Mouse (Mus musculus) pancreas, adult 10 weeks (tissue): ENCODE measurements around the gene Etv2. TPM values are rescaled to one million over a fixed set of nuclear protein-coding genes. Genes with fewer than 3 reads are reported as not detected.

Experiments
- polyA plus RNA-seq: library from polyadenylated mRNA; stranded (reverse); fragments of 350-450 nt; fragmentation: Illumina TruSeq; extraction: RNeasy Lipid Tissue Mini Kit (QIAGEN cat#74804); gene quantifications from one replicate; pipeline ENCODE4 v1.2.3, GENCODE M21; 2015; ENCODE audit warnings: low read depth, low replicate concordance; ENCODE audit not compliant: insufficient read depth

Gene Etv2
- polyA plus RNA-seq = not detected

DNA sequence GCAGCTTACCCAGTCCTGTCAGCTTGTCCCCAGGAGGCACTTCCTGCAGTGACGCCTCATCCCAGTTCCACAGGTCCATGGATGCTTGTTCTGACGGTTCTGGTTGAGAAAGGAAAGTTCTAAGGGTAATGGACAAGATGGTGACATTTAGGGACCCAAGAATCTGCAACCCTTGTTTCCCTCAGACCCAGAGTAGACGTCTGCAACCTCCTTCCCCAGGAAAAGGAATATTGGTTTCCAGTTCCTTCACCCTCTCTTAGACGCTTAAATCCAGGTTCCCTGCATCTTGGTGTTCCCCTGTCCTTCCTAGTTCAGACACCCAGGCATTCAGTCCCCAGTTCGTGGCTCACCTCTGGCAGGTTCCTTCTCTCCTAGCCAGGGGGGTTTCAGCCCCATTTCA lies at the start of gene Etv2:
TSS of gene Etv2 (minus strand) at position 101 of the 400 bp plus-strand sequence.

DNA sequence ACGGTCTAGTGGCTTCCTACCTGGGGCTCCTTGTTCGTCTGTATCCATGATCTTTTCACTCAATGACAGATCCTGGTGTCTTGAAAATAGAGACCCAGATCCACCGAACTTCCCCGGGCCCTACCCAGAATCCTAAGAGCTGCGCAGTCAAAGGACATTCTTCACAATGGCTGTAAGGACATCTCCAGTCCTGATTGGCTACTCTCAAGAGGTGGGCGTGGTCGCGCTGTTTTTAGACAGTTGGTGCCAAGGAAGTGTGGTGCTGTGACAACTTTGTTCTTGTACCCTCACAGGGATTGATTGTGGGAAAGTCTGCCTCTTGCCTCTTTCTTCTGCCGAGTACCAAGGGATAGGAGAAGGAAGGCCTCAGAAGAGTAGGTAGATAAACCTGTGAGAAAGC lies 35.8 kb upstream of the Etv2 start, which contains the start of gene Pmis2:
TSS of gene Pmis2 (minus strand) at position 126 of the 400 bp plus-strand sequence.

DNA sequence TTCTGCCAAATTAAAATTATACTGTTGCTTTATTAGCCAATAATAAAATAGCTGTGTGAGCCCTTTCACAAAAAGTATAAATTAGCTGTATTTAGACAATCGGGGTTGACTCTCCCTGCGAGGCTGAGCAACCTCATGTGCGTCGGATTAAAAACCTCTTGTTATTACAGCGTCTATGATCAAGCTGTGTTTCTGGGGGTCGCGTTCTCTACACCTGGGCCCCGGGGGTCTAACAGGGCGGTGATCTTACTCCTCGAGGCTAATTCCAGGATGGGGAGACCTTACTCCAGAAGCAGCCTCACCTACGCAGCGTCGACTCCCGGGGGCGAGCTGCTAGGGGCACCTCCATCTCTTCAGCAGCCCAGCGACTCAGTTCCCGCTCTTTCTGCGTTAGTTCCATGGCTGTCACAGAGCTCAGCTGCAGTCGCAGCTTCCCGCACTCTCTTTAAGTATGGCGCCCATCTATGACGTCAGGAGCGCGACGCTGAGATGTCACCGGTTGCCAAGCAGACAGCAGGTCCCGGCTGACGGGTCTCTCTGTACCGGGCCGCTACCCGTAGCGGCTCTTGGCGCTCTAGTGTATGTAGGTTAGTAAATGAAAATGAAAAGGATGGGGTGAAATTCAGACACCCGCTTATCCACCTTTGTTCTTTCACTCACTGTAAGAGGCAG lies 29.0 kb upstream of the Etv2 start, which contains the start of gene Haus5:
TSS of gene Haus5 (minus strand) at position 466 of the 672 bp plus-strand sequence.

DNA sequence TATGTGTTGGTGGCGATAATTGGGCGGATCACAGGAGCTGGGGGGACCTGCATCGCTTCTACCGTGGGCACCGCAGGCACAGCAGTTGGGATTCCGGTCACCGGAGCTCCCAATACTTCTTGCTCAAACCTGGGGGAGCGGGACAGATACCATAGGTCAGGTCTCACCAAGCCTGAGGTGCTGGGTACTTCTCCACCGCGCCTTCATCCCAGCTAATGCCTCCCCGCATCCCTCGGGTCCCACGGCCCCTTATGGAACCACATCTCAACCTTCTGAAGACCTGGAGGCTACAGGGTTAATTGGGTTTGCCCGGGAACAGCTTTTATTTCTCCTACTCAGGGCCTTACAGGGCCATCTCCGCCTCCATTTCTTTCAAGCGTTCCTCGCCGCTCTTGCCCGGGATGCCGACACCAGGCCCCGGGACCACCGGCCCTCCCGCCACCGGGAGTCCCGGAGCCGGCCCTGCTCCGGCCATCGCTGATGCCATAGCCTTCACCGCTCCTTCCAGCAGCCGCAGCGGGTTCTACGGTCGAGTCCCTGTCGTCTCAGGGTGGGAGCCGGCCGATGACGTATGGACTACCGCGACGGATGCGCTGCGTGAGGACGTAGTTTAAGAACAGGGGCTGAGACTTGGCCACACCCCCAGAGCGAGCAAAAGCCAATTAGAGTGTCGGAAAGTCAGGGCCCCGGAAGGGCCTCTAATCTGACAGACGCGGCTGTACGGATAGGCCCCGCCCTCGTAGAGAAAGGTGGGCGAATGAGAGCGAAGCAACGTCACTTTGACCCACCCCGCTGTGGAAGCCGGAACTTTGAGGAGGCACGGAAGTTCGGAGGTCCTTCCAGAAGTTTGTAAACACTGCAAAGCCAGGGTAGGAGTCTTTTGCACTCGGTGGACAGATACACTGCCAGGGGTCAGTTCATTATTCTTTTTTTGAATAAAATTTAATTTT lies 14.2 kb upstream of the Etv2 start, which contains the start of gene Rbm42:
TSS of gene Rbm42 (minus strand) at position 727 of the 950 bp plus-strand sequence.

DNA sequence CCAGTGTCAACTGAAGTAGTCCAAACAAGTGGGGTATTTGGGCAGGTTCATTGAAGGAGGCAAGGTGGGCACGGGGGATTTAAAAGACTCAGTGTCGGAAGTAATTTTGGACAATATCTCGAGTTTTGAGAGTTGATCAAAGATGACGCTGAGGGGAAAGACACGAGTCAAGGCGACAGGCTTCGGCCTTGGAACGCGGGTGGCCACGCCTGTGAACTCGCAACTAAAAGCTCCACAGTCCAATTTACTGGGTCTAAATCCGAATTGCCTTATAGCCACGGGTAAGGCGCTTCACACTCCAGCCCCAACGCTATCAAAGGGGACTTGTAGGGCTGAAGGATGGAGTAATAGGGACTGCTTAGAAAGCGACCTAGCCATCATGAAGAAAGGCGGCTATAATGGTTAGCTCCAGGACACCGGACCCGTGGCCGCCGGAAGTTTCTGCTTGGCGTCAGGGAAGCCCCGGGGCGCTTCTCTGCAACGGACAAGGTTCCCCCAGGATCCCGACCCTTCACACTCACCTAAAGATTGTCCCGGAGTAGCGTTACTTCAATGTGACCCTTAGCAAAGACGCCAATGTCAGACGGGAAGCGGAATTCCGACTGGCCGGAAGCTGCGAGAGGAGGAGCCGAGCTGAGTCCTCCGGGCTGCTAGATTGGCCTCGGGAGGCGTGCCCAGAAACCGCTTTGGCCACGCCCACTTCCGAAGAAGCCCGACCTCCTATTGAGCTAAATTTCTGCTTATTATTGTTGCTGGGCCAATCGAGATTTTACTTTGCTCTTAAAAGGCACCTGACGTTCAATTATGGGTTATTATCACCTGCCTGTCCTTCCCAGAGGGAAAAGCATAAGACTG lies 9.9 kb downstream of the Etv2 start, which contains the start of gene Cox6b1:
TSS of gene Cox6b1 (minus strand) at position 622 of the 855 bp plus-strand sequence.

DNA sequence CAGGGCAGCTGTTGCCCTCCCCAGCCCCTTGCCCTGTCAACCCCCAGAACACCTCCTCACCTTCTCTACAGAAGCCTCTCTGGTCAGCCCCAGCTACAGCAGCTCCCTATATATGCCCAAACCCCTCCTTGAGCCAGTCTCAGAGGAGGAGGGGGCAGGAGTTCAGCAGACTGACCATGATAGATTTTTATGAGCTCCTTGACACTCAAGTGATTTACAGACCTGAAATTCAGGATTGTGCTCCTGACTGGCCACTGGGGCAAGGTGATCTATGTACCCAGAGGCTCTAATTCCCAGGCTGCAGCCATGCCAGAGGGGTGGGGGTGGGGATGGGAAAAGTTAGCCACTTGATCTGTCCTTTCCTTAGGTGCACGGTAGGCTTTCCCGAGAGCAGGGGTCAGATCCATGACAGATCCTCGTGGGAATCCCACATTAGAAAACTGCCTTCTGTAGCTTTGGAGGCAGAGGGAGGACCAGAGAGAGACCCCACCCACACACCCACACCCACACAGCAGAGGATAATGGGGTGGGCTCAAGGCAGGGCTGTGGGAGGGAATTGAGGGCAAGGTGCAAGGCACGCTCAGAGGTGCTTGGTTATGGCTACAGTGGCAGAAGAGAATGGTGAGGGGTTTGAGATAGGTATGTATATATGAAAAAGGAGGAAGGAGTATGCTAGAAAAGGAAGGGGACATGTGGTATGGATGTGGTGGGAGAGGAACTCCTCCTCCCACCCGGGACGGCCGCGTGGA lies 22.8 kb downstream of the Etv2 start, which contains the start of gene Upk1a:
TSS of gene Upk1a (minus strand) at position 194 of the 749 bp plus-strand sequence.

DNA sequence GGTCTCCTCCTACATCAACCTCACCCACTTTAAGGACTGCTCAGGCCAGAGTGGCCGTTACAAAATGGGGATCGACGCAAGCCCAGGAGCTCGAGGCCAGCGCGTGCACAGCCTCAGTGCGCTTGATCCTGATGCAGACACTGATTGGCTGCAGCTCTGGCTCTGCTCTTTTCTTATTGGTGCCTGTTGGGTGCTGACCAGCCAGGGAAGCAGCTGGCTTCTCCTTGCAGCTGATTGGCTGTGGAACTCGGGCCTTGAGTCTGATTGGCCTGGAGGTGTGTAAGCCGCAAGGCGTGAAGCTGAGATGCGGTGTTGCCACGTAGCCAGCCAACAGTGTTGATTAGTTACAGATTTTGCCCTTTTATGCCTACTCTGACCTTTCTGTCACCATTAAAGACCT lies 36.9 kb downstream of the Etv2 start, which contains the start of gene Zbtb32:
TSS of gene Zbtb32 (minus strand) at position 124 of the 400 bp plus-strand sequence.

DNA sequence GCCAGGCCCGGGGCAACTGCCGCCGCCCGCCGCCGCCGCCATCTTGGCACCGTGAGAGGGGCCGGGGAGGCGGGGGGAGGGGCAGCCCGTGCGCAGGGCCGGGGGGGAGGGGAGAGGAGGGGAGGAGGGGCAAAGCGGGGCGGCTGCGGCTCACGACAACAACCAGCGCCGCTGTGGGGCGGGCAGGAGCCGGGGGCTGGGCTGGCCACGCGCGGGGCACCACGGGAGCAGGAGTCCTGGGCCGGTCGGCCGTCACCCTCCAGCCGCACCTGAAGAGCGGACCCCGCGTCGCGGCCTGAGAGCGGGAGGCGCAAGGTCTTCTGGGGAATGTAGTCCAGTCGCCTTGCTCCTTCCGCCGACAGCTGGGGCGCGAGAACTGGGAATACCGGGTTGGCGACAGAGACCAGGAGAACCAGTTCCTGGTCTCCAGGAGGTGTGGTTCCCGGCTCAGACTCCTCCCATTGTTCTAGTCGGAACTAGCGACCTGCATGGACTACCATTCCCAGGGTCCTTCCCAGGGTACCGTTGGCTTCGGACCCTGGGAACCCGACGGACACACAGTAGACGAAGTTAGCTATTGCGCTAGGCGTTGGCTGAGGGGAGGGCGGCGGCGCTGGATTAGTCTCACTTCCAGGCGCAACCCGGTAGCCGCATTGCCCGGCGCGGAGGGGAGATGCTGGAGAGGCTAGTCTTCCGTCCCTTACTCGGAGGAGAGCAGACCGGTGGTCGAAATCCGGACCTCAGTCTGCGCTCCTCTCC lies 46.8 kb downstream of the Etv2 start, which contains the start of gene Kmt2b:
TSS of gene Kmt2b (minus strand) at position 51 of the 759 bp plus-strand sequence.

Other genes starting within 250 kb of the Etv2 start
- 19.8 TPM for gene Tyrobp, start 222.1 kb downstream of the Etv2 start, polyA plus RNA-seq
- gene Hcst, start 216.0 kb downstream of the Etv2 start, polyA plus RNA-seq = not detected
- gene Nfkbid, start 214.1 kb downstream of the Etv2 start, polyA plus RNA-seq = 0.81 TPM
- gene Aplp1, start 190.3 kb downstream of the Etv2 start, polyA plus RNA-seq = 34.1 TPM
- 2.1 TPM for gene Kirrel2, start 178.2 kb downstream of the Etv2 start, polyA plus RNA-seq
- gene Nphs1, start 177.5 kb downstream of the Etv2 start, polyA plus RNA-seq = 42.1 TPM
- gene Prodh2, start 142.2 kb downstream of the Etv2 start, polyA plus RNA-seq = not detected
- 2.0 TPM for gene Arhgap33, start 100.8 kb downstream of the Etv2 start, polyA plus RNA-seq
- 4.7 TPM for gene Hspb6, start 83.7 kb downstream of the Etv2 start, polyA plus RNA-seq
- 3.7 TPM for gene Proser3, start 83.6 kb downstream of the Etv2 start, polyA plus RNA-seq
- 63.0 TPM for gene Lin37, start 76.0 kb downstream of the Etv2 start, polyA plus RNA-seq
- gene U2af1l4, start 72.6 kb downstream of the Etv2 start, polyA plus RNA-seq = 5.9 TPM
- 6.8 TPM for gene Gm49396, start 72.5 kb downstream of the Etv2 start, polyA plus RNA-seq
- gene Psenen, start 72.2 kb downstream of the Etv2 start, polyA plus RNA-seq = 57.9 TPM
- gene Igflr1, start 70.4 kb downstream of the Etv2 start, polyA plus RNA-seq = 8.7 TPM
- gene Kmt2b, start 47.1 kb downstream of the Etv2 start, polyA plus RNA-seq = 13.3 TPM
- gene Zbtb32, start 36.9 kb downstream of the Etv2 start, polyA plus RNA-seq = not detected
- gene Upk1a, start 23.0 kb downstream of the Etv2 start, polyA plus RNA-seq = not detected
- gene Cox6b1, start 9.7 kb downstream of the Etv2 start, polyA plus RNA-seq = 125 TPM
- 13.4 TPM for gene Rbm42, start 14.5 kb upstream of the Etv2 start, polyA plus RNA-seq
- gene Haus5, start 29.1 kb upstream of the Etv2 start, polyA plus RNA-seq = 5.9 TPM
- gene Pmis2, start 35.8 kb upstream of the Etv2 start, polyA plus RNA-seq = not detected
- not detected for gene 2200002J24Rik, start 63.1 kb upstream of the Etv2 start, polyA plus RNA-seq
- gene Atp4a, start 76.4 kb upstream of the Etv2 start, polyA plus RNA-seq = 0.65 TPM
- 89.1 TPM for gene Tmem147, start 93.7 kb upstream of the Etv2 start, polyA plus RNA-seq
- gene Gapdhs, start 107.8 kb upstream of the Etv2 start, polyA plus RNA-seq = not detected
- gene Sbsn, start 115.6 kb upstream of the Etv2 start, polyA plus RNA-seq = 11.2 TPM
- gene Dmkn, start 127.9 kb upstream of the Etv2 start, polyA plus RNA-seq = 10.9 TPM
- gene Krtdap, start 152.0 kb upstream of the Etv2 start, polyA plus RNA-seq = not detected
- 1.1 TPM for gene Ffar2, start 187.9 kb upstream of the Etv2 start, polyA plus RNA-seq
- gene Ffar3, start 220.3 kb upstream of the Etv2 start, polyA plus RNA-seq = 1.0 TPM
- 2.4 TPM for gene Ffar1, start 225.7 kb upstream of the Etv2 start, polyA plus RNA-seq
- gene Cd22, start 244.5 kb upstream of the Etv2 start, polyA plus RNA-seq = 0.94 TPM